Mouse (Mus musculus) MN1 (cell line): ENCODE measurements at regions not wholly inside any gene's neighbourhood (a gene's known extent, or its start where the extent isn't known, plus 50 kb on each side); places are given as distances from the start of the nearest gene placed in this dataset.
A peak's percentile ranks its signal among the peaks of the same experiment; 100 is the strongest.

ENCODE experiments used
- DNase-seq: peaks from one replicate; pipeline ENCODE4 v3.0.0-alpha.2; 2016; ENCODE audit warnings: low spot score

DNA sequence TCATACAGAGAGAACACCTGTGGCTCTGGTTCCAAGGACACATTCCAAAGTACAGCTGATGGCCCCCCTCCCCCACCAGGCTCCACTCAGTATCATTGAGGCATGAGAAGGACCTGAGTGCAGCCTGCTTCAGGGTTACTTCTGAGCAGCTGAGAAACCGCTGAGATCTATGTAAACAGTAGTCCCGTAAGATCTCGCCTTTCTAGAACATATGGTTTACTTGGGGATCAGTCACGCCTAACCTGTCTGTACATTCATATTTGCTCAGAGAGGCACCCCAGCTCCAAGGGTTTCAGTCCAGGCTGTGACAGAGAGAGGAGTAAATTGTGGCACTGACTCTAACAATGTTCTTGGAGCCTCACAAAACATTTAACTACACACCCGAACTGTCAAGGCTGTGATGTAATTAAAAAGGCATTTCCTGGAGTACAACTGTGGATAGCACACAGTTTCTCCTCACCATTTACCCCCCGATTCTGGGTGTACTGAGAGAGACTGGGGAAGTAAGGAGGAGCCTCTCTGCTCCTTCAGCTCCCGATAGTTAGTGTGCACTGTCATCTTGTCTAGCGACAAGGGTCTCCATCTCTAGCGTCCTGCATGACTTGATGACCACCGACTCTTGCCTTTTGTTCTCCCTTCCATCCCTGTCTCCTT lies 155.7 kb downstream of the Dad1 start:
- no peak for DNase-seq

- peak; percentile 35 for DNase-seq
Observed at GRCm38 (mm10) chr14:54097026-54097425, 156.9 kb downstream of the Dad1 start.

DNA sequence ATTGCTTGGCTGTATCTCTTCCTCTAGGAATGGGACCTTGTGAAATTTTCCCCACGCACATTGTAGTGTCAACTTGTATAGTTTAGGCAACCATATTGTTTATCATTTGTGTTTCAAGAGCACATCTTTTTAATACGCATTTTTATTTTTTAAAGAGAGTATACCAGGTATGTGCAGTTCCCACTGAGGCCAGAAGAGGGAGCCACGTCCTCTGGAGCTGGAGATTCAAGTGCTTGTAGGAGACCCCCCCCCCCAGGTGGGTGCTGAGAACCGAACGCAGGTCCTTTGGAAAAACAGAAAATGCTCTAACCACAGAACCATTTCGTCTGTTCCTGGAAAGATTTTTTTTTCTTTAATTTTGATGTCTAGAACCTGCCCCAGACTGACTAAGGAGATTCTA lies 161.5 kb downstream of the Dad1 start:
- DNase-seq, result no peak

DNA sequence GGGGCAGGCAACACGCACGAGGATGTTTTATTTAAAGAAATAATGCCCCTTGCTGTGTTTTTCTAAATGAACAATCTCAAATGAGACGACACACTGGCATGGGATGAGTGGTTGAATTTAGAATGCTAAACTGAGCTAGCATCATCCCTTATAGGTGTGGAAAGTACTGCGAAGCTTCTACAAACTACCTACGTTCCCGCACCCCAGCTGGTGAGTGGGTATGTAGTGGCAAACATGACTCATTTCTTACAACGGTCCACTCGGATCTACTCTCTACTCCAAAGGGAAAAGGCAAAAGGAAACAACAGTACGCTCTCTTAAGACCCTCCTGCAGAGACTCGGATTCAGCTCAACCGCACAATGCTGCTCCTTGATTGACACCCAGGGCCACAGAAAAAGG lies 167.2 kb downstream of the Dad1 start:
- DNase-seq, result no peak

GRCm38 (mm10) chr14:54074659-54075058 lies 179.2 kb downstream of the Dad1 start:
- no peak for DNase-seq

GRCm38 (mm10) chr14:54072283-54072912 lies 181.5 kb downstream of the Dad1 start:
- no peak for DNase-seq

GRCm38 (mm10) chr14:54070240-54070639 lies 183.7 kb downstream of the Dad1 start:
- DNase-seq, result no peak

DNA sequence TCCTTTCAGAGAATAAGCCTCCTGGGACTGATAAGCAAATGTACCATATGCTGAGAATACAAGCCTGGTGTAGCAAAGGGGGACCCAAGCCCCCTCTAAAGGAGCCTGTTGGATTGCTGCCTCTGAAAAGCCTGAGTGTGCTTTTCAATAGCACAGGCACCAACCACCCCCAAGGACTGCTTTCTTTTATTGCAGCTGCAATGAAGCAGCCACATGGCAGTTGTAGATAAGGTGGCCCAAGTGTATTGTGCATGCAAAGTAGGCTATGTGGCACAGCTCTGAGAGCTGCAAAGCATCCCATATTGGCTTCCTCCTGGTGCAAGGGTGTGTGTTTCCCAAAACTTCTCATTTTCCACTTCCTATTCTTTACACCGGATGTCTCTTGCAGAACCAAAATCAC lies 185.2 kb downstream of the Dad1 start:
- no peak for DNase-seq

- no peak for DNase-seq
Observed at GRCm38 (mm10) chr14:54065466-54065865, 188.4 kb downstream of the Dad1 start.

DNA sequence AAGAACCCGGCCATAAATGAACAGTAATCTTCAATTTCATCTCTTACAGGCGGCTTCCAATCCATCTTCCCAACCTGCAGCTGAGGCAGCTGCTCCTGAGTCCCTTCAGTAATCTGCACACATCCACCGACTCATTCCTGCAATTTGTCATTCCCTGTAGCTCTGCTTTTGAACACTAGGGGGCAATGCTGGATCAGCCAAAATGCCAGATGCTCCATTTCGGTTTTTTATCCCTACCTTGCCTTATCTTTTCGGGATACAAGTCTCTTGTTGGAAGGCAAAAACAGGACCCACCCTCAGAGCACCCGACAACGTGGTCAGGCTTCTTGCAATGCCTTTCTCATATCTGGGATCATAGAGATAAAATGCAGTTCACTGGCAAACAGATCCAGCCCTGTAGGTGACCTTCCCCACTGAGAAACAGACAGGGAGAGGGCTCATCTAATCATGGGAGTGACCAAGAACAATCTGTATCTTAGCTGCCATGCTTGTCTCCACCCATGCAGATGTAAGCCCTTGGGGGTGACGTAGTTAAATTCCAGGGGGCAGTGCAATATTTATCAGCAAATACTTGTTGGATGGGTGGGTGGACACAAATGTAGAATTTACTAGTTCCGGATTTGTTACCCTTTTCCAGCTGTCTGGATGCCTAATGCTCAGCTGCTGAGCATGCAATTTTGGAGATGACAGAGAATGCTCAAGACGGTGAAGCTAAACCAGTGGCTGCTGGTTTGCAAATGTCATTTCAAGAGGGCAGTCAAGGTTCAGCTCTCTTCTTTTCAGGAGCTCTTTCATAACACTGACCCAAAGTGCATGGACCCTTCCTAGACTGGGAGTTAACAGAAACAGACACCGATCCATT lies 189.1 kb downstream of the Dad1 start:
- DNase-seq, result peak; percentile 65

DNA sequence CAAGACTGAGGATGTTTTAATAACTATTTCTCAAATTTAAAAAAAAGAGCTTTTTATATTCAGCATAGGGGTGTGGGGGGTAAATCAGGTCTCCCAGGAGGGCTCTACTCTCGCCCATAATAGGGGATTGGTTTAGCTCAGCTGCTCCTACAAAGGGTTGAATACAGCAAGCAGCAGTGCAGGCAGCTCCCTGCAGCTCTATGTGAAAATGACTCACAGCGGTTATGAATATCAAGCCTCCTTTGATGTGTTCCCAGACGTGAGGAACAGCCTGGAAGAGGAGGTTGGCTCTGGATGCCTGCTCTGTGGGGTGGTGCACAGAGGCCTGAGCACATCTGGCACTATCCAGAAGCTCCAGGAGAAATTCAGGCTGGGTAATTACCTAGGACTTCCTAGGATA lies 192.3 kb downstream of the Dad1 start:
- peak; percentile 23 for DNase-seq

GRCm38 (mm10) chr14:54059776-54060175 lies 194.1 kb downstream of the Dad1 start:
- peak; percentile 81 for DNase-seq

DNA sequence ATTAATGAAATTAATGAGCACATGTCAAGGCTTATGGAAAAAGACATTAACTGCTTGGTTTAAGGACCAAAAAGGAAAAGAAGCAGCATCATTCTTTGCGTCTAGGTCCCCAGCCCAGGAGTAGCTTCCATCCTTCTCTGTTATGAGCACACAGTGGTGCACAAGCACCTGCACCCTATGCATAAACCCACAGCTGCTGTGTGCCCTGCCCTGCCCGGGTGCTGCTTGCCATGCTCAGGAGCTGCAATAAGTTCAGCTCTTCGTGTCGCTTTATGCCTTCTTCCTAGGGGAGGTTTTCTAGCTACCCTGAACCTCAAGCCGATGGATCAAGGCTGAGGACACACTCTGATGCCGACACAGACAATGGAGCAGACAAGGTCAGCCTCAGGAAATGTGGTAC lies 194.8 kb downstream of the Dad1 start:
- DNase-seq, result no peak

GRCm38 (mm10) chr14:54056691-54057090 lies 197.2 kb downstream of the Dad1 start:
- DNase-seq, result no peak

GRCm38 (mm10) chr14:54055390-54055789 lies 198.5 kb downstream of the Dad1 start:
- no peak for DNase-seq

- DNase-seq, result no peak
Observed at GRCm38 (mm10) chr14:54042286-54042685, 211.6 kb downstream of the Dad1 start.

DNA sequence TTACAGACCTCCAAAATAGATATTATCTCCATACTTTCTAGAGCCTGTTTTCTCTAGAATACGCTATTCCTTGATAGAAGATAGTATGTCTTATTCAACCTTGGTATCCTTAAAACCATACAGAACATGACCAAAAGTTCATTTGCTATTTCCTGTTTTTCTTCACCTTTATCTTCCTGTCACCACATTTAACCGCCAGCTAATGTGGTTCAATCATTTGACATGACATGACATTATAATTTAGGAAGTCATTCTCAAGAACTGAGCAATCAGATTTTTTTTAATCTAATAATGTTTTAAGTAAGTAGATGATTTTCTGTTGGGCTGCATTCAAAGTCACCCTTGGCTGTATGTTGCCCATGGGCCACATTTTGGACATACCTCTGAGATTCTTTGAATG lies 213.3 kb downstream of the Dad1 start:
- no peak for DNase-seq

DNA sequence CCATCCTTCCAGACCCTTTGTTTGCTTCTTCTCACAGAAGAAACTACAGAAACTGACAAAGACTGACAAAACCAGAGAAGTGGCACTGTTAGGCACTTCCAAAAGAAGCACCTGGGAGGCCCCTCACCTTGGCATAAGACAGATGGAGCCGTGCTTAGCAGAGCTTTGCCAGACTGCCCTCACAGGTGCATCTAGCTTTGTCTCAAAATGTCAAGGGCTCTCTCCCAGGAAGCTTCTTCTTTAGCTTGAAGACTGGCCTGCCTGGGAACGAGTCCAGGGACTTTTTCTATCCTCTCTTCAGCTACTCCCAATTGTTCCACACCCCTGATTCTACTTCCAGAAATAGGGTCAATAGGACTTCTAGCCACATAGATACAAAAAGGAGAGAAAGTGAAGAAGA lies 219.4 kb downstream of the Dad1 start:
- DNase-seq, result no peak

- no peak for DNase-seq
Observed at GRCm38 (mm10) chr14:54023552-54023951, 230.4 kb downstream of the Dad1 start.

DNA sequence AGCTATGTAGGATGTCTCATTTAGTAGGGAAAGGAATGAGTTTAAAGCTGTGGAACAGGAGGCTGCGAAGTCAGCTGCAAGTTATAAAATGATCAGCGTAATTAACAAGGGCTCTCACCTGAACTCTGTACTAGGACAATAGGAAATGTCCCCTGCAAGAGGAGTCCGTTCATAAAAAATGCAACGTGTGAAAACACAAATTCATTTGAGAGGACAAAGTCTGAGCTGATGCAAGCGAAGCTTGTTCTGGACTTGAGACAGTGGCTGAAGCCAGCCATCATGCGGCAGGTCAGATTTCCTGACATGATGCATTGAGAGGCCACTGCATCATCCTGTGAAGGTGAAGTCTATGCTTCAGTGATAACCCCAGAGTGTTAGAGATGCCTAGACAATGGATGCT lies 232.5 kb downstream of the Dad1 start:
- DNase-seq, result no peak

GRCm38 (mm10) chr14:54014628-54015027 lies 239.3 kb downstream of the Dad1 start:
- DNase-seq, result no peak

DNA sequence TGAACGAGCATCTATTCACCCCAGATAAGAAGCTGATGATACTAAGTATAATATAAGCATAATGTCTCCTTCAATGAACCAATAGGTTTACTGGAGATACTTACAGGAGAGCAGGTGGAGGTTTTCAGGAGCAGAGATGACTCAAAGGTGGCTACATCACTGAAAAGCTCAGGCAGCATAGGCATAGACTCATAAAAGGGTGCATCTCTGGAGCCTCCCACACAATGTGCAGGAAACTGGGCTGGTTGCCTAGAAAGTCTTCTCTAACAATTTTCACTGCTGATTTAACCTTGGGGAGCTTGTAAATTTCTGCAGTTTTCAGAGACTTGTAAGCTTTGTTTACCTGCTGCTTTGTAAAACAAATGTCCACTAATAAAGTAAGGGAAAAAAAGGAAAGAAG lies 251.8 kb downstream of the Dad1 start:
- no peak for DNase-seq

DNA sequence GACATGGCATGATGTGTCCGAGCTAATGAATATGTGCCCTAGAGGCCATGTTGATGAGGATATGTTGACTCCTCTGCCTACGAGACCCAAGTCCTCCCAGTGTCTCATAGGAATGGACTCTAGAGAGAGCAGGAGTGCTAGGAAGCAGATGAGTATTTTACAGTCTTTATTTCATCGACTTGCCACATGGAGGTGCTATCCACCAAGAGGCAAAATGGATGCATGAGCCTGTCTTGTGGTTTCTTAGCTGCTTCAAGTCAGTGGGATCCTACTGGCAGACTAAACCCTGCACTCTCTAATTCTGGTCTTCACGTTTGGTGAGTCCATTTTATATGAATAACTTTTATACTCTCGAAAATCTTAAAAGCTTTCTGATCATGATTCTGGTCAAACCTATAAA lies 253.4 kb downstream of the Dad1 start:
- no peak for DNase-seq
